Mouse (Mus musculus): ENCODE data around the gene Syce2. TPM values are rescaled to one million over a fixed set of nuclear protein-coding genes. Genes with fewer than 3 reads are reported as not detected.

The Syce2 gene
- polyA plus RNA-seq, 1 experiment from 2014 or later: 49.0 TPM

- Histone ChIP-seq H3K9ac (ENCODE audit: low read length) (no peak overlapping the region), H3K9me3 (replicated peaks; ENCODE audit: control insufficient read depth, low read length) (no peaks in the 10 kb centered on the region), H3K36me3 (ENCODE audit: control insufficient read depth, insufficient read depth, low read length) (no peaks in the 10 kb centered on the region), H3K27me3 (ENCODE audit: control insufficient read depth, insufficient read depth, low read length) (peaks cover 39% of the 10 kb centered on the region), H3K4me3 (replicated peaks; ENCODE audit: low read length) (no peak overlapping the region), H3K4me1 (ENCODE audit: control insufficient read depth, insufficient read depth, low read length) (0 out of 2 replicates have a peak, but pooled peaks cover 3% of the 10 kb centered on the region), H3K4me2 (ENCODE audit: low read depth, low read length) (no peak overlapping the region), H3K27ac (ENCODE audit: low read length) (no peak overlapping the region)
- 85% methylated on average over 13 of the region's 13 CpGs for WGBS
- no peak for ATAC-seq (ENCODE audit: insufficient read depth, low FRiP score)
Measured at GRCm38 (mm10) chr8:84930582-84930981, 58.7 kb downstream of the Syce2 start.

DNA sequence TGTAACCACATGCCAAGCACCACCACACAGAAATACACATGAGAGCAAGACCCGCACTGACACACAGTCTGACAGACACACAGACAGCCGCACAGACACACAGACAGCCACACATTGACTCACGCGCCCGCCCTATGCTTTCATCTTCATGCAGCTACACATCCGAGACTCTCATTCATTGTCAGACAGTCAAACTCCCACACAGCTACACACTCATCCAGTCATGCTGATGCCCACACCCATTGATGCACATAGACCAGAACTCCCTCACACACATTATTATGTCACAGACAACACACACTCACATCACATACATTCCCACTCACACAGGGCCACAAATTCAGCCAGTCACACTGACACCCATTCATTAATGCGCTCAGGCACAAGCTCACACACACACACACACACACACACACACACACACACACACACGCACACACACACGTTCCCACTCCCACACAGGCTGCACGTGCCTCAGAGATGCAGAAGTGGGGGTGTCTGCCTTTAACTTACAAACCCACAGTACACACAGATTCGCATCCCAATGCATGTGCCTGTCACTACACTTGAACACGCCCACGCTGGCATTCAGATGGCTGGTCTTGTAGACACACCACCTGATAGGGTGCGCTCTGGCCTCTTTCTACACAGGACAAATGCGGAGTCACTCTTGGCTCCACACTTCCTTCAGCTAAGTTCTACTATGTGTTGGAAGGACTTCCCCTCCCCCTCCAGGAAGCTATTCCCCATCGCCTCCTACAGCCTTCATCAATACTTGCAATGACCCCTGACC is 62.1 kb downstream of the Syce2 start:
- Histone ChIP-seq H3K9me3 (replicated peaks; ENCODE audit: control insufficient read depth, low read length) (no peaks in the 10 kb centered on the region), H3K4me3 (replicated peaks; ENCODE audit: low read length) (no peak overlapping the region), H3K27ac (ENCODE audit: low read length) (no peak overlapping the region), H3K9ac (ENCODE audit: low read length) (no peak overlapping the region), H3K27me3 (ENCODE audit: control insufficient read depth, insufficient read depth, low read length) (peaks cover 62% of the 10 kb centered on the region), H3K4me2 (ENCODE audit: low read depth, low read length) (no peak overlapping the region), H3K4me1 (ENCODE audit: control insufficient read depth, insufficient read depth, low read length) (peaks cover 4% of the 10 kb centered on the region; the same call in 1 of the 2 replicates), H3K36me3 (ENCODE audit: control insufficient read depth, insufficient read depth, low read length) (no peaks in the 10 kb centered on the region)
- no peak for ATAC-seq (ENCODE audit: insufficient read depth, low FRiP score)
- WGBS: 83% methylated on average over 16 of the region's 16 CpGs

GRCm38 (mm10) chr8:84934860-84935259 is 62.9 kb downstream of the Syce2 start:
- Histone ChIP-seq H3K4me2 (ENCODE audit: low read depth, low read length) (no peak overlapping the region), H3K9me3 (replicated peaks; ENCODE audit: control insufficient read depth, low read length) (no peaks in the 10 kb centered on the region), H3K27ac (ENCODE audit: low read length) (no peak overlapping the region), H3K4me3 (replicated peaks; ENCODE audit: low read length) (no peak overlapping the region), H3K9ac (ENCODE audit: low read length) (no peak overlapping the region), H3K27me3 (ENCODE audit: control insufficient read depth, insufficient read depth, low read length) (peaks cover 53% of the 10 kb centered on the region), H3K36me3 (ENCODE audit: control insufficient read depth, insufficient read depth, low read length) (no peaks in the 10 kb centered on the region), H3K4me1 (ENCODE audit: control insufficient read depth, insufficient read depth, low read length) (peaks cover 4% of the 10 kb centered on the region; the same call in 1 of the 2 replicates)
- ATAC-seq (ENCODE audit: insufficient read depth, low FRiP score): no peak
- under 1% methylated on average over 15 of the region's 15 CpGs for WGBS

DNA sequence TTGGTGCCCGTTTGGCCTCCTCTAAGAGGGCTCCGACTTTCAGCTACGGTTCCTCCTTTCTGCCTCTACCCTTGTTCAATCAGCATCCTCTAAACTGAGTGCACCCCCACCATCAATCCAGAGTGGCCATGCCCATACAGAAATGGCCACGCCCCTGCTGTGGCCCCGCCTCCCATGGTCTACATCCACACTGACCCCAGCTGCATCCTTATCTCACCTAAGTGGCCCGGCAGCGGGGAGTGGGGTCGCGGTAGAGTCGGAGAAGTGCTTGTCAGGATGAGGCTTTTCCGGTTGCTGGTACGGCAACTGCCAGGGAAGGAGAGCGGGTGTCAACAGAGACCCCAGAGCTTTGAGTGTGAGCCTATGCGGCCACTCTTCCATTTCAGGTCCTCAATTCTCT is 63.6 kb downstream of the Syce2 start:
- Histone ChIP-seq H3K4me3 (replicated peaks; ENCODE audit: low read length) (no peak overlapping the region), H3K36me3 (ENCODE audit: control insufficient read depth, insufficient read depth, low read length) (no peaks in the 10 kb centered on the region), H3K9me3 (replicated peaks; ENCODE audit: control insufficient read depth, low read length) (no peaks in the 10 kb centered on the region), H3K9ac (ENCODE audit: low read length) (no peak overlapping the region), H3K27ac (ENCODE audit: low read length) (no peak overlapping the region), H3K27me3 (ENCODE audit: control insufficient read depth, insufficient read depth, low read length) (peaks cover 48% of the 10 kb centered on the region), H3K4me1 (ENCODE audit: control insufficient read depth, insufficient read depth, low read length) (peaks cover 4% of the 10 kb centered on the region; the same call in 1 of the 2 replicates), H3K4me2 (ENCODE audit: low read depth, low read length) (no peak overlapping the region)
- 2% methylated on average over 14 of the region's 14 CpGs for WGBS
- no peak for ATAC-seq (ENCODE audit: insufficient read depth, low FRiP score)

- peak overlapping the region; percentile 44 for H3K4me3 ChIP-seq (replicated peaks; ENCODE audit: low read length)
- no peaks in the 10 kb centered on the region for H3K36me3 ChIP-seq (ENCODE audit: control insufficient read depth, insufficient read depth, low read length)
- H3K4me2 ChIP-seq (ENCODE audit: low read depth, low read length): peak overlapping the region; percentile 65
- 22% methylated on average over 23 of the region's 23 CpGs for WGBS
- ATAC-seq (ENCODE audit: insufficient read depth, low FRiP score): peak; percentile 34
- H3K9me3 ChIP-seq (replicated peaks; ENCODE audit: control insufficient read depth, low read length): no peaks in the 10 kb centered on the region
- no peak overlapping the region for H3K9ac ChIP-seq (ENCODE audit: low read length)
- H3K4me1 ChIP-seq (ENCODE audit: control insufficient read depth, insufficient read depth, low read length): peaks cover 4% of the 10 kb centered on the region; the same call in 1 of the 2 replicates
- H3K27me3 ChIP-seq (ENCODE audit: control insufficient read depth, insufficient read depth, low read length): peaks cover 45% of the 10 kb centered on the region
- no peak overlapping the region for H3K27ac ChIP-seq (ENCODE audit: low read length)
Measured at GRCm38 (mm10) chr8:84936041-84936961, 64.4 kb downstream of the Syce2 start.

DNA sequence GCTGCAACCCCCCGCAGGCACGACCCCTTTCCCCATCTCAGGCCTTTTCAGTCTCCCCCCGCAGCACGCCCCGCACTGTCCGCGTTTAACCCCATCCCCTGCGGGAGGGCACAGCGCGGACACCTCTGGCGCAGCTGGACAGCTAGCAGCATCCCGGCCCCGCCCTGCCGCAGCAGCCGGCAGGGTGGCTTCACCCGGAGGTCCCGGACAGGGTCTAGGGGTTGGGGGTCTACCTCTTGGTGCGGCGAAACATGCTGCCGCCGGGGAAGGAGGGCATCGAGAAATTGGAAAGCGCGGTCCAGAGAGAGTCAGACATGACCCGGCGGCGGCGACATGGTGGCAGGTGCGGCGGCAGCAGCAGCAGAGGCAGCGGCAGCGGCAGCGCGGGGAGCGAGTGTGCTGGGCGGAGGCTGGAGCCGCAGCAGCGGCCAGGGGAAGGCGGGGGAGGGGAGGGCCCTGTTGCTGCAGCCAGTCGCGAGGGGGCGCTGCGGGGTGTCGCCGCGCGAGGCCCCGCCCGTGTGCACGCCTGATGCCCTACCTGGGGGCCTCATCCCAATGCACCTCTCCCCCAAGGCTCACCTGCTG is 65.1 kb downstream of the Syce2 start, which contains the start of gene Mast1:
Gene Mast1, minus strand, starts transcription at position 398 of the 585 bp plus-strand sequence.
- WGBS: under 1% methylated on average over 50 of the region's 50 CpGs
- peak; percentile 68 for ATAC-seq (ENCODE audit: insufficient read depth, low FRiP score)
- H3K27ac ChIP-seq (ENCODE audit: low read length): no peak within 1 kb of the TSS
- peak within 1 kb of the TSS; percentile 65 for H3K4me2 ChIP-seq (ENCODE audit: low read depth, low read length)
- H3K9me3 ChIP-seq (replicated peaks; ENCODE audit: control insufficient read depth, low read length): no peaks in the 10 kb centered on the region
- H3K27me3 ChIP-seq (ENCODE audit: control insufficient read depth, insufficient read depth, low read length): peaks cover 45% of the 10 kb centered on the region
- no peak within 1 kb of the TSS for H3K9ac ChIP-seq (ENCODE audit: low read length)
- H3K4me3 ChIP-seq (replicated peaks; ENCODE audit: low read length): peak within 1 kb of the TSS; percentile 44
- peaks cover 4% of the 10 kb centered on the region; the same call in 1 of the 2 replicates for H3K4me1 ChIP-seq (ENCODE audit: control insufficient read depth, insufficient read depth, low read length)
- H3K36me3 ChIP-seq (ENCODE audit: control insufficient read depth, insufficient read depth, low read length): no peaks in the 10 kb centered on the region

Small RNA genes within 50 kb of the gene (microRNA-seq; reads per million reads assigned to microRNA genes)
- gene Gm24197: not detected
- gene Mir7069: 2.8 reads per million, percentile 15 among the genes with 10 or more reads in this experiment

Other genes with a start within 250 kb of the Syce2 start
- gene Ier2, start 209.3 kb upstream of the Syce2 start, polyA plus RNA-seq (2015; fragmentation: Nextera tagmentation; extraction: Ambion mirVana): 62.4 and 69.5 TPM in 2 replicates
- gene Trmt1, start 185.8 kb upstream of the Syce2 start, polyA plus RNA-seq (2015; fragmentation: Nextera tagmentation; extraction: Ambion mirVana): 53.7 and 54.1 TPM in 2 replicates
- 14.4 and 14.5 TPM in 2 replicates for gene Nacc1, start 184.2 kb upstream of the Syce2 start, polyA plus RNA-seq (2015; fragmentation: Nextera tagmentation; extraction: Ambion mirVana)
- 6.0 and 8.3 TPM in 2 replicates for gene Lyl1, start 170.7 kb upstream of the Syce2 start, polyA plus RNA-seq (2015; fragmentation: Nextera tagmentation; extraction: Ambion mirVana)
- gene G430095P16Rik, start 149.1 kb upstream of the Syce2 start, polyA plus RNA-seq (2015; fragmentation: Nextera tagmentation; extraction: Ambion mirVana): 3.2 and 4.1 TPM in 2 replicates
- gene Nfix, start 71.8 kb upstream of the Syce2 start, polyA plus RNA-seq (2015; fragmentation: Nextera tagmentation; extraction: Ambion mirVana): 36.5 and 37.8 TPM in 2 replicates
- gene Dand5, start 49.3 kb upstream of the Syce2 start, polyA plus RNA-seq (2015; fragmentation: Nextera tagmentation; extraction: Ambion mirVana): 6.0 and 7.2 TPM in 2 replicates
- gene Gadd45gip1, start 40.6 kb upstream of the Syce2 start, polyA plus RNA-seq (2015; fragmentation: Nextera tagmentation; extraction: Ambion mirVana): 42.0 and 49.5 TPM in 2 replicates
- gene Rad23a, start 31.4 kb upstream of the Syce2 start, polyA plus RNA-seq (2015; fragmentation: Nextera tagmentation; extraction: Ambion mirVana): 106 and 122 TPM in 2 replicates
- gene Calr, start 25.2 kb upstream of the Syce2 start, polyA plus RNA-seq (2015; fragmentation: Nextera tagmentation; extraction: Ambion mirVana): 1,028 and 1,118 TPM in 2 replicates
- 85.9 and 91.5 TPM in 2 replicates for gene Farsa, start 15.1 kb upstream of the Syce2 start, polyA plus RNA-seq (2015; fragmentation: Nextera tagmentation; extraction: Ambion mirVana)
- 41.1 and 45.8 TPM in 2 replicates for gene Gcdh, start 21.8 kb downstream of the Syce2 start, polyA plus RNA-seq (2015; fragmentation: Nextera tagmentation; extraction: Ambion mirVana)
- gene Klf1, start 29.8 kb downstream of the Syce2 start, polyA plus RNA-seq (2015; fragmentation: Nextera tagmentation; extraction: Ambion mirVana): 15.7 and 18.4 TPM in 2 replicates
- 14.0 and 14.4 TPM in 2 replicates for gene Dnase2a, start 36.4 kb downstream of the Syce2 start, polyA plus RNA-seq (2015; fragmentation: Nextera tagmentation; extraction: Ambion mirVana)
- gene Mast1, start 65.2 kb downstream of the Syce2 start, polyA plus RNA-seq (2015; fragmentation: Nextera tagmentation; extraction: Ambion mirVana): 1.4 and 1.6 TPM in 2 replicates
- gene Rtbdn, start 74.9 kb downstream of the Syce2 start, polyA plus RNA-seq (2015; fragmentation: Nextera tagmentation; extraction: Ambion mirVana): 0.19 and 0.28 TPM in 2 replicates
- not detected in 2 replicates for gene Gm49661, start 97.3 kb downstream of the Syce2 start, polyA plus RNA-seq (2015; fragmentation: Nextera tagmentation; extraction: Ambion mirVana)
- gene Prdx2, start 97.5 kb downstream of the Syce2 start, polyA plus RNA-seq (2015; fragmentation: Nextera tagmentation; extraction: Ambion mirVana): 584 and 593 TPM in 2 replicates
- gene Rnaseh2a, start 97.7 kb downstream of the Syce2 start, polyA plus RNA-seq (2015; fragmentation: Nextera tagmentation; extraction: Ambion mirVana): 97.5 and 108 TPM in 2 replicates
- 21.6 and 25.8 TPM in 2 replicates for gene Junb, start 106.6 kb downstream of the Syce2 start, polyA plus RNA-seq (2015; fragmentation: Nextera tagmentation; extraction: Ambion mirVana)
- gene Hook2, start 118.5 kb downstream of the Syce2 start, polyA plus RNA-seq (2015; fragmentation: Nextera tagmentation; extraction: Ambion mirVana): 50.0 TPM in 2 replicates
- 0.30 and 0.42 TPM in 2 replicates for gene Best2, start 142.4 kb downstream of the Syce2 start, polyA plus RNA-seq (2015; fragmentation: Nextera tagmentation; extraction: Ambion mirVana)
- 108 and 110 TPM in 2 replicates for gene Asna1, start 153.2 kb downstream of the Syce2 start, polyA plus RNA-seq (2015; fragmentation: Nextera tagmentation; extraction: Ambion mirVana)
- gene Trir, start 154.7 kb downstream of the Syce2 start, polyA plus RNA-seq (2015; fragmentation: Nextera tagmentation; extraction: Ambion mirVana): 63.4 and 64.0 TPM in 2 replicates
- 28.6 and 31.0 TPM in 2 replicates for gene Tnpo2, start 164.8 kb downstream of the Syce2 start, polyA plus RNA-seq (2015; fragmentation: Nextera tagmentation; extraction: Ambion mirVana)
- 28.1 and 29.9 TPM in 2 replicates for gene Fbxw9, start 187.9 kb downstream of the Syce2 start, polyA plus RNA-seq (2015; fragmentation: Nextera tagmentation; extraction: Ambion mirVana)
- gene Gm5741, start 195.9 kb downstream of the Syce2 start, polyA plus RNA-seq (2015; fragmentation: Nextera tagmentation; extraction: Ambion mirVana): 0.53 TPM in 1 of 2 replicates, not detected in the other
- 47.1 TPM in 2 replicates for gene Dhps, start 199.6 kb downstream of the Syce2 start, polyA plus RNA-seq (2015; fragmentation: Nextera tagmentation; extraction: Ambion mirVana)
- 116 and 131 TPM in 2 replicates for gene Wdr83os, start 208.6 kb downstream of the Syce2 start, polyA plus RNA-seq (2015; fragmentation: Nextera tagmentation; extraction: Ambion mirVana)
- 36.8 and 46.1 TPM in 2 replicates for gene Wdr83, start 209.2 kb downstream of the Syce2 start, polyA plus RNA-seq (2015; fragmentation: Nextera tagmentation; extraction: Ambion mirVana)
- gene Man2b1, start 211.2 kb downstream of the Syce2 start, polyA plus RNA-seq (2015; fragmentation: Nextera tagmentation; extraction: Ambion mirVana): 59.8 and 61.3 TPM in 2 replicates

Data from stomach, embryonic 16.5 days (tissue).